Mouse (Mus musculus) kidney, postnatal 0 days (tissue): ENCODE data around the gene Plekhh2. TPM values are rescaled to one million over a fixed set of nuclear protein-coding genes. Genes with fewer than 3 reads are reported as not detected.

ENCODE experiments used
- ATAC-seq: fragments of 200-750 bp; cut with Nextera tagmentation; replicated peaks from 2 replicates; pipeline ENCODE4 v1.8.0; 2017; ENCODE audit warnings: low read depth, moderate number of reproducible peaks, moderate TSS enrichment, moderate library complexity; ENCODE audit not compliant: low FRiP score
- DNase-seq: peaks from one replicate; pipeline ENCODE4 v3.0.0-alpha.2; 2016; ENCODE audit warnings: low spot score
- H3K27ac ChIP-seq: fragments of 300-500 bp; sonication (generic); 2 replicates; pipeline ENCODE4 v1.5.1; 2014; ENCODE audit warnings: mild to moderate bottlenecking
- H3K27me3 ChIP-seq: fragments of 300-500 bp; sonication (generic); 2 replicates; pipeline ENCODE4 v1.6.1; 2014; ENCODE audit warnings: low read length, mixed read lengths; ENCODE audit not compliant: insufficient read depth
- H3K36me3 ChIP-seq: fragments of 300-500 bp; sonication (generic); 2 replicates; pipeline ENCODE4 v1.6.1; 2014; ENCODE audit warnings: low read length, mixed read lengths; ENCODE audit not compliant: insufficient read depth
- H3K4me1 ChIP-seq: fragments of 300-500 bp; sonication (generic); replicated peaks from 2 replicates; pipeline ENCODE4 v1.6.1; 2014; ENCODE audit warnings: antibody characterized with exemption, low read length, mixed read lengths; ENCODE audit not compliant: insufficient read depth
- H3K4me2 ChIP-seq: fragments of 300-500 bp; sonication (generic); 2 replicates; pipeline ENCODE4 v1.6.1; 2014; ENCODE audit warnings: mild to moderate bottlenecking, low read length, moderate library complexity, mixed read lengths
- H3K4me3 ChIP-seq: fragments of 300-500 bp; sonication (generic); replicated peaks from 2 replicates; pipeline ENCODE4 v1.5.1; 2014; ENCODE audit warnings: low read depth, low read length
- H3K9ac ChIP-seq: fragments of 300-500 bp; sonication (generic); 2 replicates; pipeline ENCODE4 v1.6.1; 2014; ENCODE audit warnings: low read depth, low read length
- H3K9me3 ChIP-seq: fragments of 300-500 bp; sonication (generic); replicated peaks from 2 replicates; pipeline ENCODE4 v1.6.1; 2016; ENCODE audit warnings: low read length, inconsistent platforms, mixed read lengths
- CTCF ChIP-seq: IDR thresholded peaks from 2 replicates; pipeline ENCODE4 v1.5.1; 2016; ENCODE audit warnings: antibody characterized with exemption, low read depth, mild to moderate bottlenecking, moderate library complexity
- WGBS: fragments of 180-500 bp; shearing (Covaris S2); extraction: QIAGEN DNeasy Blood & Tissue Kit; methylation state at CpG from one replicate; pipeline ENCODE4 v1.1.7; 2014; 5-methylcytosine and 5-hydroxymethylcytosine counted together
- polyA plus RNA-seq: library from polyadenylated mRNA; unstranded; fragments of >200 nt; fragmentation: Nextera tagmentation; extraction: Ambion mirVana; gene quantifications from 2 replicates; pipeline ENCODE4 v1.2.1, GENCODE M21; 2015

The Plekhh2 gene
- polyA plus RNA-seq, 1 experiment from 2014 or later: 6.1 TPM

GRCm38 (mm10) chr17:84520057-84520456 is 8.4 kb downstream of the Plekhh2 start:
- H3K36me3 ChIP-seq: no peaks in the 10 kb centered on the region
- ATAC-seq (no peak), DNase-seq (no peak)
- no peak overlapping the region for H3K27ac ChIP-seq
- TF ChIP-seq CTCF: no peak
- H3K4me3 ChIP-seq: no peak overlapping the region
- H3K4me2 ChIP-seq: no peak overlapping the region
- no peak overlapping the region for H3K9ac ChIP-seq
- H3K4me1 ChIP-seq: no peaks in the 10 kb centered on the region
- H3K9me3 ChIP-seq: no peaks in the 10 kb centered on the region
- no peaks in the 10 kb centered on the region for H3K27me3 ChIP-seq

DNA sequence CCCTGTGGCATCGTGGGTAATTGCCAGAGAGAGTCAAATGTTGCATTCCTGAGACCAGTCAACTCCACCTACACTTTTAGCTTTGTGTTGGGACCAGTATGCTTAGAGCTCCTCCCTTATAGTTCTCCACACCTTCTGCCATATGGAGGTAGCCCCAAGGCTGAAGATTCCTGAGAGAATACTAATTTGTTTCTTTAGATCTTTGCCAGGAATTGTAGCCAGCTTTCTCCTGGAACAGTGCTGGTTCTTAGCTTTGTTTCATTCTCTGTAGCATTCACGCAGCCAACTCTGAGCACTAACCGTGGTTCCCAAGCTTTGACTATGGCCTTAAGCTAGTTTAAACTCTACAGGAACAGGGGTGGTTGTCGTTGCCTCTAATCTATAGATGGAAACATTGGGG is 17.7 kb downstream of the Plekhh2 start:
- H3K36me3 ChIP-seq: no peaks in the 10 kb centered on the region
- H3K9ac ChIP-seq: no peak overlapping the region
- no peak for TF ChIP-seq CTCF
- no peaks in the 10 kb centered on the region for H3K9me3 ChIP-seq
- H3K27me3 ChIP-seq: no peaks in the 10 kb centered on the region
- DNase-seq (no peak), ATAC-seq (no peak)
- H3K4me3 ChIP-seq: no peak overlapping the region
- no peak overlapping the region for H3K27ac ChIP-seq
- H3K4me2 ChIP-seq: no peak overlapping the region
- 73% methylated on average over 4 of the region's 4 CpGs for WGBS
- peaks cover 5% of the 10 kb centered on the region; the same call in 1 of the 2 replicates for H3K4me1 ChIP-seq

DNA sequence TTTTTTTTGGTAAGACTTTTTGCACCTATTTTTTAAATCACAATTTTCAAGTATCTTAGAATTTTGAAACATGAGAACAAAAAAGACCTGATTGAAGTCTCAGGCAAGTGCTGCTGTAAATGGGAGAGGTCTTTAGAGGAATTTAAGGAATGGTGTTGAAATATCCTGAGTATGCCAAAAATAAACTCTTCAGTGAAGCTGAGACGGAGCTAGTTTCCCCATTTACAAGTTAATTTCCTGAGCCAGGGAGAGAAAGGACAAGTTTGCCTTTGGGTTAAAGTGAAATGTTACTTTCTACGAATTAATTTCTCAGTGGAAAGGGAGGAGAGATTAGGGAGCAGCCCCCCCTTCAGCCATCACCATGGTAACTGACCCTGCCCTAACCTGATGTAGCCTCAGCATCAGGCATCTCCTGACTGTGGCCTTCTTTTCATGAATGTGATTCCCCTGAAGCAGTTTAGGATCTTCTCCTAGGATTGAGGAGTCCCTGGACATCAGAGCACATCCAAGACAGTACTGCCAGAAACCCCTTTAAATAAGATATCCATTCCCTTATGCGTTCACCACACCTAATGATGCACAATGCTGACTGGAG is 18.6 kb downstream of the Plekhh2 start:
- H3K4me3 ChIP-seq: no peak overlapping the region
- WGBS: 37% methylated on average over 3 of the region's 3 CpGs
- peaks cover 5% of the 10 kb centered on the region; the same call in 1 of the 2 replicates for H3K4me1 ChIP-seq
- H3K9me3 ChIP-seq: no peaks in the 10 kb centered on the region
- H3K9ac ChIP-seq: no peak overlapping the region
- ATAC-seq (no peak), DNase-seq (peak; percentile 58)
- no peak overlapping the region for H3K4me2 ChIP-seq
- H3K27me3 ChIP-seq: no peaks in the 10 kb centered on the region
- no peak for TF ChIP-seq CTCF
- H3K36me3 ChIP-seq: no peaks in the 10 kb centered on the region
- peak overlapping the region; percentile 58; the same call in 1 of the 2 replicates for H3K27ac ChIP-seq

DNA sequence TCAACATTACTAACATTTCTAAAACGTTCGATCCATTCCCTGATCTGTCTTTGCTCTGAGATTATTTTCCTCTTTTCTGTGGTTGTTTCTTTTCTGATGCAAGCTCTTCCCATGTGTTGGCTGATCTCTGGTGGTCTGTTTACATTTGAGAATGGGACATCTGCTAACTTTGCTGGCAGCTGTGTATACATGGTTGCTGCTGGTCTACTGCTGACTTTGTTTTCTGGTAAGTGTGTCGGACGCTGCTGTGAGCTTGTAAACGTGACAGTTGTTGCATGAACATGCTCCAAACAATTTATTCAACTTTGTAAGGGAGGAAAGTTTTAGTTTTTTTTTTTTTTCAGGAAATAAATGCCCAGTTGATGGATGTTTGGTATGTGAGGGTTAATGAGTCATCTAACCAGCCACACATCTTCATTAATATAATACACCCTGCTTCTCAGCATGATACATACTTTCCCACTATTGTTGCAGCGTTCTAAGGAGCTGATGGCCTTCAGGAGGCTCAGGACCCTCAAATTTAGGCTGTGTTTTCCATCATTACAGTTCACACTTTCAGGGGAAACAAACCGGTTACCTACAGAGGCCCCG is 21.3 kb downstream of the Plekhh2 start:
- Histone ChIP-seq H3K9me3 (no peaks in the 10 kb centered on the region), H3K27ac (no peak overlapping the region), H3K4me1 (peaks cover 5% of the 10 kb centered on the region; the same call in 1 of the 2 replicates), H3K9ac (no peak overlapping the region), H3K4me3 (no peak overlapping the region), H3K36me3 (no peaks in the 10 kb centered on the region), H3K27me3 (no peaks in the 10 kb centered on the region), H3K4me2 (no peak overlapping the region)
- WGBS: 47% methylated on average over 8 of the region's 8 CpGs
- ATAC-seq: no peak
- TF ChIP-seq CTCF: no peak
- peak; percentile 41 for DNase-seq

GRCm38 (mm10) chr17:84533841-84534240 is 22.1 kb downstream of the Plekhh2 start:
- H3K27ac ChIP-seq: no peak overlapping the region

GRCm38 (mm10) chr17:84534632-84535031 is 22.9 kb downstream of the Plekhh2 start:
- no peak overlapping the region for H3K4me2 ChIP-seq
- no peaks in the 10 kb centered on the region for H3K27me3 ChIP-seq
- ATAC-seq (no peak), DNase-seq (no peak)
- 64% methylated on average over 2 of the region's 2 CpGs for WGBS
- no peak for TF ChIP-seq CTCF
- H3K9ac ChIP-seq: no peak overlapping the region
- no peaks in the 10 kb centered on the region for H3K9me3 ChIP-seq
- H3K27ac ChIP-seq: no peak overlapping the region
- no peaks in the 10 kb centered on the region for H3K36me3 ChIP-seq
- H3K4me1 ChIP-seq: peaks cover 5% of the 10 kb centered on the region; the same call in 1 of the 2 replicates
- H3K4me3 ChIP-seq: no peak overlapping the region

More at GRCm38 (mm10) chr17:84533841-84534240, 22.1 kb downstream of the Plekhh2 start:
- no peaks in the 10 kb centered on the region for H3K9me3 ChIP-seq
- no peak overlapping the region for H3K4me3 ChIP-seq
- no peak overlapping the region for H3K4me2 ChIP-seq
- WGBS: 72% methylated on average over 4 of the region's 4 CpGs
- H3K27me3 ChIP-seq: no peaks in the 10 kb centered on the region
- ATAC-seq (no peak), DNase-seq (no peak)
- H3K4me1 ChIP-seq: peaks cover 5% of the 10 kb centered on the region; the same call in 1 of the 2 replicates
- no peaks in the 10 kb centered on the region for H3K36me3 ChIP-seq
- H3K9ac ChIP-seq: no peak overlapping the region
- TF ChIP-seq CTCF: no peak
